Mouse (Mus musculus) c-Kit-positive CD71-negative TER-119-negative erythroid progenitor cells, embryonic 14.5 days (primary cell): ENCODE measurements around the gene Nhsl1.

Source experiments
- DNase-seq: peaks from one replicate; pipeline ENCODE4 v3.0.0-alpha.2; 2013; ENCODE audit warnings: low read depth

The Nhsl1 gene

DNA sequence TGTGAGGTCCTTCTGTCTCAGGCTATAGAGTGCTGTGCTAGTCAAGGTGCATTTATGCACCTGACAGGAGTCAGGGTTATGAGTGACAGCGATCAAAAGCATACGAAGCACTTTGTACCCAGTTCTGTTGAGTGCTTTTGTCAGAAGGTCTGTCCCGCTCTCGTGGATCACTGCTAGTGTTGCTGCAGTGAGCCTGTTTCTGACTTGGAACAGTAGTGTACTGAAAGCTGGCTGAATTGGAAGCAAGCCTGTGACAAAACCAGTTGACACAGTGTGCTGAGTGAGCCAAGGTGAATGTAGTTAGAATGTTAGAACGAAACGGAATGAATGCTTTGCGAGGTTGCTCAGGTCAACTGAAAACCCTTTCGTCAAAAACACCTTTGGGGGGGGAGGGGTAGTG is 82.2 kb downstream of the Nhsl1 start:
- no peak for DNase-seq

DNA sequence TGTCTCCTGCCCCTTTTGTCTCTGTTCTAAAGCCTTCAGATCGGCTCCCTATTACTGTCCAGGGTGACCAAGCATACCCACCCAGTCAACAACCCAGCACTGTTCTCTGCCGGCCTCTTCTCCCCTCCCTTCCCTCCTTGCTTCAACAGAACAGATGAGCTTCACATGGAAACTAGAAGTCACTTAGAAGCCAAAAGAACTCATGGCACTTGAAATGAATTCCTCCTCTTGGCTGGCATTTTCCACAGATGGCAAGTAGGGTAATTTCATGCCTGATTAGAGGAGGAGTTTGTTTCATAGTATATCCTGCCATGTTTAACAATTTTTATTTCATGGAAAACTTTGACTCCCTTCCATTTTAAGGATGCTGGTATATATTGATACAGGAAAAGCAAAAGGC is 85.2 kb downstream of the Nhsl1 start:
- DNase-seq: no peak

DNA sequence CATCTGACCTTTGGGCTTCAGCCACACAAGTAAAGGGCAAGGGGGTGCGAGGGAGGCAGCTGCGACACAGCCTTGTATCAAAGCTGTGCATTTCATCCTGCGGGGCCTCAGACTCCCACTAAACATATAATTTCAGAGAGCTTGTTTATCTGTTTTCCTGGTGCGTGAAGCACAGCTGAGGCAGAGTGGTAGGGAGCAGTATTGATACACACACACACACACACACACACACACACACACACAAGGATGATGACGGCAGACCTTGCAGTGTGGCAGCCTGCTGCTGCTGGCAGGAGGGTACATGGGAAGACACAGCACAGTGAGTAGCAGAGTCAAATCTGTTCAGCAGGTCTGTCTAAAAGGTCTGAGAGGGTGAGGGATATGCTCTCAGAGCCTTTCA is 85.9 kb downstream of the Nhsl1 start:
- no peak for DNase-seq

DNA sequence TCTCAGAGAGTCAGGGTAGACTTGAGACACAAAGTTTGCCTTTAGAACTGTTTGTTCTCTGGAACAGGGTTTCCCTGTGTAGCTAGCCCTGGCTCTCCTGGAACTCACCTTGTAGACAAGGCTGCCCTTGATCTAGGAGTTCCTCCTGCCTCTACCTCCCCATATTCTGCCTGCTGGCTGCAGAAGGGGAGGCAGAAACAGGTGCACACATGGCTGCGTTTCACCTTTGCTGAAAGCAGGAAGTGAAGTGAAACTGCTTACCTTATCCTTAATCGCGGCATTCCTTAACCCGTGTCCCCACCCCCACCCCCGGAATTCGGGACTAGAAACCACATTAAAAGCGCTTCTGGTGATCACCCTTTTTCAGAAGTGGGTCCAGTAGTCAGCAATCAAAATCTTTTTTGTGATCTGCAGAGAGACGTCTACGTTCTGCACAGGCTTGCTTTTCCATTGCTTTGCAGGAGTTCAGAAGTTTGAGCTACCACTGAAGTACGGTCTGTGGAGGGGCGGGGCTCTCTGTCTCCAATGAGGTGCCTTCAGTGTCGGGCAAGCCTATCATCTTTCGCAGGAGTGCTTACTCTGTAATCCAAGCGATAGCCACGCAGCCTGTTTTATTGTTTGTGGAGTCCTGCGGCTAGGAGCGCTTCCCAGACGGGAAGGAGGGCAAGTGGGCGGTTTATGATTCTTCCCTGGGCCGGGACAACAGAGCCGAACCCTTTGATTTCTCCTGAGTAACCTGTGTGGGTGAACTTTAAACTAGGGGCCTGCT is 88.5 kb downstream of the Nhsl1 start:
- DNase-seq: peak; percentile 52

DNA sequence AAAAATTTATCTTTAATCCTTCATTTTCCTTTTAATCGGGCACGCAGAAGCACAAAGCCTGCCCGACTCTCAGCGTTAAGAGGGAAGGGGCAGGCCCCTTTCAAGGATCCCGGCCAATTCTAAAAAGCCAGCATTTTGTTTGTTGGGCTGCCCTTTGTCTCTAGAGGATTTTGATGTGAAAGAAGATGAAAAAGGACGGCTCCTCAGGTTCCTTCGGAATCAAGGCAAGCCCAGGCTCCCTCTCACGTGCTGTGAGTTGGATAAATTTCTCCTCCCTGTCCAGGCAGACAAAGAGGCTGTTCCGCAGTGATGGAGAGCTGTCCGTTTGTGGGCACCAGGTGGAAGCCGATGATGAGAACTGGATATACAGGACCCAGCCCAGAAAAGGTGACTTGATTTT is 89.3 kb downstream of the Nhsl1 start:
- no peak for DNase-seq

DNA sequence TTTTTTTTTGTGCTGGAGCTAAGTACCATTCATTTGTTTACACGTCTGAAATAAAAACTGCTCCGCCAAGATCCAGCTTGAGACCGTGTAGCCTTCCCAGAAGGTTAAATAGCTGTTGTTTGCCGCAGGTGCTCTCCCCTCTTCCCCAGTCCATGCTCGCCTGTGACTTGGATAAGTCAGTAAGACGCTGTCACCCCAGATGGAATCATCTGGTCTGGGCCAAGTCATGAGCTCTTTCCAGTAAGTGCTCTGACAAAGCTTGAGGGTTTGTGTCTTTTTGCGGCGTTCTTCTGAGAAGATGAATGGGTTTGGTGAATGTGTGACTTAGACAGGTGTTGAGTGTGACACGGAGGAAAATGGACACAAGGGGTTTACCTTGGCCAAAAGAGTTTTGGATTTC is 89.8 kb downstream of the Nhsl1 start:
- DNase-seq: no peak

DNA sequence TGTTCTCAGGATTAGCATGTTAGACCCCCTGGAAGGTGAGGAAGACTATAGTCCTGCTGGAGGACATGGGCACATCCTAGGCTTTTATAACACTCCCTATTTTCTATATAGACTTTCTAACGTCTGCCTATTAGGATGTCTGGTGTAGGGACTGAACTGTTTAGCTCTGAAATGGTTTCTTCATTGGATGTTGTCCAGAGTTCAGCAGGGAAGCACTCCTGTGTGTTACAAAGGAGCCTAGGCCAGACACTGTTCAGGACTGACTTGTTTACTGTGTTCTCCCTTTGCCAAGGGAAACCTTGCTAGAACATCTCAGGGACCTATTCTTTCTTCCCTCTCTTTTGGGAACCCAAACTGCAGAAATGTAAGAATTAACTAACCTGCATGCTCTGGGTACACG is 90.3 kb downstream of the Nhsl1 start:
- no peak for DNase-seq

DNA sequence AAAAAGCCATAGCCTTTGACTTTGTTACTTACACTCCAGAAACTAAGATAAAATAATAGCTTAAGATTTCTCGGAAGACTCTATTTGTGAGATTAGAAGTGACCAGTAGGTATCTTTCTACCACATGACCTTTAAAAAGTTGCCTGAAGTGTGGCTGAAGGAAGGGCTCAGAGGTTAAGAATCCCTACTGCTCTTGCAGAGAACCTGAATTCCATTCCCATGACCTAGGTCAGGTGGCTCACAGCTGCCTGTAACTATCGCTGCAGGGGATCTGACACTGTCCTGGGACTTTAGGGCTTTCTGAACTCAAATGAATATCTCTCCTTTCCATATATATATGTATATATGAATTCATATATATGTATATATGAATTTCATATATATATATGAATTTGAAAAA is 92.5 kb downstream of the Nhsl1 start:
- DNase-seq: no peak

DNA sequence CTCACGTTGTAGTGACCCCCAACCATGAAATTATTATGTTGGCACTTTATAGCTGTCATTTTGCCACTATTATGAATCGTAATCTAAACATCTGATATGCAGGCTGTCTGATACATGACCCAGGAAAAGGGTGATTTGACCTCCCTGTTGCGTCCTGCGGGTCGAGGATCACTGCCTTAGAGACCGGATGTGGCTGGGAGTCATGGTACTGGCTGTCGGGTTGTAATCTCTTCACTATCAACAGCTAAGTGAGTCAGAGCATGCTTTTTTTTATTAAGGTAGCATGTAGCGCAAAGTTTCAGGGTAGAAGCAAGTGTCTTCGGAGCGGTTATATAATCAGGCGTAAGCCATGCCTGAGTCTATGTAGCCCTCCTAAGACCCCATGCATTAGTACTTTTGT is 97.2 kb downstream of the Nhsl1 start:
- DNase-seq: no peak

DNA sequence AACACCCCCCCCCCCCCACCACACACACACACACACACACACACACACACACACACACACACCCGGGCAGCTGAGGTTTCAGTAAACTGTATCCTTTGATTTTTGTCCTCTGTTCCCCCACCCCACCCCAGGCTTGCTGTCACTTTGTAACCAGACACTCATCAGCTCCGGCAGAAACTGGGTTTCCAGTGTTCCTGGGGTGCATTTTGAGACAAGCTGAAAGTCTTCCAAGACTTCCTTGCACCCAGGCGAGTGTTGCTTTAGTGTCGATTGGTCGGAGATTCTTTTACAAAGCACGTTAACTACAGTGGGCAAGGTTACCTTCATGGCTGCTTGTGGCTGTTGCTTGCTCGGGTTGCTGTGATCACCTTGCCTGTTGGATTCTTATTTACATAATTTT is 99.4 kb downstream of the Nhsl1 start:
- DNase-seq: no peak

DNA sequence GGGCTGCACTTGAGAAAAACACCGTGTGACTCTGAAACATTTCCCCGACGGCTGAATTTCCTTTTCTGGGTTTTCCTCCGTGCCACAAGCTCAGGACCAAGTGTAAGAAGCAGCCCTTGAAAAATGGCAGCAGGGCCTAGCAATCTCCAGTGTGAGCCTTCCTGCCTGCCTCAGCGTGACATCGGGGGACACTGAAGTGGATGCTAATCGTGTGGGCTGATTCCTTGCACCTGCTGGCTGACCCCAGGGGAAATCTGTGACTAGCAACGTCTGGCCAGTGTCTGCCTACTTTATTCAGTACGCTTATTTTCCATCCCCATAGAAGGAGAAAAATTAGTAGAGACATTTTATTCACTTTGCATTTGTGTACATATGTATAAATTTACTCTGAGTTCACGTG is 100.7 kb downstream of the Nhsl1 start:
- DNase-seq: no peak

DNA sequence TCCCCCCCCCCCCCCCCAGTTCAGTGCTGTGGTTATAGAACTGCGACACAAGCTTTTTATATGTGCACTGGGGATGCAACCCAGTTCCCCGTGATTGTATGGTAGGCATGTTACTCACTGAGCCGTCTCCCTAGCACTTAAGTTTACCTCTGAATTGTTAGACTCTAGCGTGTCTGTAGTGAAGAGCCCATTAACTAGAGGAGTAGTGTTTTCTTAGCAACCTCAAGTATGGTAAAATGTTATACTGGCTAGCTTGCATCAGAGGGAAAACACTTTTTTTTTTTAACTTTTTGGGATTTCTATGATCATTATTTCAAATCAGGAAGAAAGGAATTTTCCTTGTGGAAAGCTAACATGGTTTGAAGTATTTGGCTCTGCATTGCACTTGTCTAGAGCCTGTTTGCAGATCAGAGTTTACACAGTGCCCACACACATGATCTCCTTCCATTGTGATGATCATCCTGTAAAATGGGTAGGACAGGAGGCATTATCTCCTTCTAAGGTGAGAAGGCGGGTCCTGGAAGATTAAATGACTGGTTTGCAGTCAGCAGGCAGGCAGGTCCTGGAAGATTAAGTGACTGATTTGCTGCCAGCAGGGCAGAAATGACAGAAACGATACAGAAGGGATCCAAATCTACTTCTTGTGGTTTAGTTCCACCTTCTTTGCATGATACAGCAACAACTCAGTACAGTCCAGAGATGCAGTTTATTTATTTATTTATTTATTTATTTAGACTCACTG is 101.6 kb downstream of the Nhsl1 start:
- DNase-seq: no peak

DNA sequence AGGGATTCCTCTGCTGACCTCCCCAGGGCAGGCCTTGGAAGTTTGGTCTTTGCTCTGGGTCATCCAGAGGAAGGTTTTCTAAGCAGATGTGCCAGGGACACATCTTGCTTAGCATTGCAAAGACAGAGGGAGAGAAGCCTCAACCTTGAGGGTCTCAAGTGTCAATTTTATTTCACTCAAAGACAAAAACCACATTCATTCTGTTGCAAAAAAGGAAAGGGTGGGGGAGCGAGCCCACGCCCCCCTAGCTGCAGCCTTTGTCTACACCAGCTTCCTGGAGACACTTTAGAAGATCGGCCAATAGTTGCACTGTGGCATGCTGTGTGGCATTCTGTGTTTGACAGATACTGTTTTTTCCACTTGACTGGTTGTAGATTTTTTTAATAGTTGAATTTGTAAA is 104.2 kb downstream of the Nhsl1 start:
- no peak for DNase-seq

DNA sequence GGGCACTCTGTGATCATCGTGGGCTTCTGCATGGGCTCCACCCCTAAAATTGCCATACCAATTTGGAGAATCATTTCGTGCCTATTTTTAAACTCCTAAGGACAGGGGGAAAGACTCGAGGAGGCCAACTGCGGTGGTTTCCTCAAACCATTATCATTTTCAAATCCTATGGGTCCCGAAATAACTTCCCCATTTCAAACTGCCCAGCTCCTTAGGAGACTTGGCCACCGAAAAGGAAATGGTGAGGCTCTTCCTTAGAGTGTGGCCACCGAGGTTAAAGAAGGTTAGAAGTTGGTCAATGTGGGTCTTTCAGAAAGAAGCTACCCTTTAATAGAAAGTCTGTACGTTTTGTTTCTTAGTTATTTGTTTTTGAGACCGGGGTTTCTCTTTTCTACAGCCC is 104.8 kb downstream of the Nhsl1 start:
- no peak for DNase-seq

DNA sequence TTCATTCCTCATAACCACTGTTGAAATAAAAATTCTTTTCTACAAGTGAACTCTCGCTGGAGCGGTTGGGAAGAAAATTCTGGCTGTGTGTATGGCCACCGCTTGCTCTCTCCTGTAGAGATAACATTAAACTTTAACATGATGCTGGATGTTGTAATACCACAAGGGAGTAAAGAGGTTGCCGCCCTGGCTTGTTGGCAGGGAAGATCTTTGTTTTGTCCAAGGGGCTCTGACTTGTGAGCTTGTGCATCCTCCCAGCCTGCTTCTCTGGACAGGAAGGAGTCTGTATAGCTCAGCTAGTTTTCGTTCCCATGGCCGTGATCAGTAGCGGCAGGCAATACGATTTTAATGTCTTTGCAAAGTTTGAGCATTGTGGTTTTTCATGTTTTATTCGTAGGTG is 109.1 kb downstream of the Nhsl1 start:
- no peak for DNase-seq

DNA sequence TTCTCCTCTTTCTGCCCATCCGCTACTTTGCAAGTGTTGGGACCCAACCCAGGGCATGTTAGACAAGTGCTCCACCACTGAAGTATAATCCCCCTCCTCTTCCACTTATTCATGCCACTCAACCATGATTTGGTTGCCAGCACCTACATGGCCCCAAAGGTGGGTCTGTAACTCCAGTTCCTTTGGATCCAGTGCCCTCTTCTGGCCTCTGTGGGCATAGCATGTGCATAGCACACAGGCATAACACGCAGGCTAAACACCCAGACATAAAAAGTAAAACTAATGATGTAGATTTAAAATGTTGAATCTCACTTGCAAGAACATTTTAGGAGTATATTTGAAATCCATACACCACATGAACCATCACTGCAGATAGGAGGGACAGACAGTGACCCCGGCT is 110.7 kb downstream of the Nhsl1 start:
- no peak for DNase-seq

DNA sequence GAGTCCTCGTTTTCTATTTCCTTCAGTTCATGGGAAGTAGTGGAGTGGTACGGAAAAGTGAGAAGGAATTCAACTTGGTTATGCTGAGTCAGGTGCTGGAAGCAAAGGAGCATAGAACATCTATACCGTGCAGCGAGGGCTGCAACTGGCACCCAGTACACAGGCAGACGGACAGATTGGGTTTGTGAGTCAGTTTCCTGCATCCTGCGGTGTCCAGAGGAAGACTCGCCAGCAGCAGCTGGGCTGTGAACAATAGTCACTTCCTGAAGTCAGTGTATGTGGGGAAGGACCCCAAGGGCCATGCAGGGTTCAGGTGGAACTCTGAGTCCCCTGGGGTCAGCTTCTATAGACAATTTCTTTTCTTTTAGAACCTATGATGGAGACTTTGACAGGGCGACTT is 111.4 kb downstream of the Nhsl1 start:
- DNase-seq: no peak

DNA sequence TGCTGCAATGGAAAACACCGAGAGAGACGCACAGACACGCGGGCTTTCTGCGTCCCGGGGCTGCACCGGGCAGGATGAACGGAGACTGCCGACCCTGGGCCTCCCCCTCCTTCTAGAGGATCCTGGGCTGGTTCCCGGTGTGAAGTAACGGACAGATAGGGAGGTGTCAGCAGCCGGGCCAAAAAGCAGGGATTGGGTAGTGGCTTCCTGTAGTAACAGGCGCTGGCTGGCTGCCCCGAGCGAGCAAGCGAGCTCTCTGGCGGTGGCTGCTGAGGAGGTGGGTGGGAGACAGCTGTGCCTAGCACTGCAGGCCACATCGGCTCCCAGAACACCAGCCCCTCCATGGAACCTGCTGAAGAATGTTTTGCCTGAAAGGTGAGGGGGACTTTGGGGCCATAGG is 112.2 kb downstream of the Nhsl1 start:
- DNase-seq: no peak

DNA sequence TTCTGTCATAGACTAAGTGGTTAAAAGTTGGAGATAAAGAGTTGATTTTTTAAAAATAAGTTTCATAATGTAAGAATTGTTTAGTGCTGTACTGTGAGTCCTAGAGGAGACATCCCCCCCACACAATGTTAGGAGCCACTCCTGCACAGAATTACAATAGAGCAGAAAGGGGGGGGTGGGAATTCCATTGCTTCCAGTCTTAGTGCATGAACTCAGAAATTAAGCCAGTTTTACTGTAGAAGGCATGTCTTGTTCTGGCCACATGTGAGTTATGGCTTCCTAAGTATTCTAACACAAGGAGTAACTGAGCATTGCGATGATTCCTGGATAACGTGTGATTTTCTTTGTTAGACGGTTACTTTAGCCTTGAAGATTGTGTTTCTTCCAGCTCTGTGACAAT is 112.8 kb downstream of the Nhsl1 start:
- no peak for DNase-seq

DNA sequence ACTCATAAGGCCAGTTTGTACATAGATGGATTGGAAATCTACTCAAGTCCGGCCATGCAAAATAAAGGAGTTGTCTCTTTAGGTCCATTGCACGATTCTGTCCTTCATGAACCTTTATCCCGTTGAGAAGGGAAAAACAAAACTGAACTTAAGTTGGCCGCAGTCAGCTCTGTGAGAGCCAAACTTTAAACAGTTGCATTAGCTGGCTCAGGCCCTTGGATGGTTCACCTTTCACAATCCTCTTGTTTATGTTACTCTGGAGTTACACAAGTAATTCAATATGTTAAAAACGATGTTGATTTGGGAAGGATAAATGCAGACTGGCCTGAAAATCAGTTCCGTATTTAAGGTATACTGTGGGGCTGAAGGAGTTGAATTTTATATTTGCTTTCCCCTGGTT is 116.7 kb downstream of the Nhsl1 start:
- no peak for DNase-seq

DNA sequence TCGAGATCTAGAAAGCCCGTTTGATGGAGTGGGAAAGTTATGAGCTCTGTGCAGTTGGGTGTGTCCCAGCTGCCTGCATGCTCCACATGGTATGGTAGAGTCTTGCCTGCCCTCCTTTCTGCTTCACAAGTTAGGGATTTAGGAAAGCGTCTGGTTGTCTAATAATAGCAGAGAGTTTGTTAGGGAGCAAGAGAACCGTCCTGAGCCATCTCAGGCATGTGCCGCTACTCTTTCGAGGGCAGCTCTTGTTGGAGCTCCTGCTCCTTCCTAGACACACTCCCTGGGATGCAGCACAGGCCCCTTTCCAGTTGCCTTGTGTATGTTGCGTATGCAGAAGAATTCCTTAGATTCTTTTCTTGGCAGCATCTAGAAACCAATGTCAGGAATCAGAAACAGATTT is 117.2 kb downstream of the Nhsl1 start:
- DNase-seq: no peak

DNA sequence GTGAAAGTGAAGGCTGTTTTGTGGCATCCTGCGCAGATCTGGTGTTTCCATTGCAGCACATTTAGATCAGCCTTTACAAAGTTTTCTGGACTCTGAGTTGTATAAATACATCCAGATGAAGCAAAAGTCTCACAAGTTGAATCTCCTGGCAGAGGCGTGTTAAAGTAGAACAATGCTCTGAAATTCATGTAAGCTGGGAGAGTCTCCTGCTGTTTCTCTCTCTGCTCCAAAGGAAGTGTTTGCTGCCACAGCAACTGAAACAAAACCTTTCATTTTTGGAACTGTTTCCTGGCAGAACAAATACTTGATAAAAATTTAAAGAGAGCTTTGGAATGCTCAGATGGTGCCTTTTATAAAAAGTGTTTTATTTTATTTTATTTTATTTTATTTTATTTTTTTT is 118.8 kb downstream of the Nhsl1 start:
- DNase-seq: no peak

DNA sequence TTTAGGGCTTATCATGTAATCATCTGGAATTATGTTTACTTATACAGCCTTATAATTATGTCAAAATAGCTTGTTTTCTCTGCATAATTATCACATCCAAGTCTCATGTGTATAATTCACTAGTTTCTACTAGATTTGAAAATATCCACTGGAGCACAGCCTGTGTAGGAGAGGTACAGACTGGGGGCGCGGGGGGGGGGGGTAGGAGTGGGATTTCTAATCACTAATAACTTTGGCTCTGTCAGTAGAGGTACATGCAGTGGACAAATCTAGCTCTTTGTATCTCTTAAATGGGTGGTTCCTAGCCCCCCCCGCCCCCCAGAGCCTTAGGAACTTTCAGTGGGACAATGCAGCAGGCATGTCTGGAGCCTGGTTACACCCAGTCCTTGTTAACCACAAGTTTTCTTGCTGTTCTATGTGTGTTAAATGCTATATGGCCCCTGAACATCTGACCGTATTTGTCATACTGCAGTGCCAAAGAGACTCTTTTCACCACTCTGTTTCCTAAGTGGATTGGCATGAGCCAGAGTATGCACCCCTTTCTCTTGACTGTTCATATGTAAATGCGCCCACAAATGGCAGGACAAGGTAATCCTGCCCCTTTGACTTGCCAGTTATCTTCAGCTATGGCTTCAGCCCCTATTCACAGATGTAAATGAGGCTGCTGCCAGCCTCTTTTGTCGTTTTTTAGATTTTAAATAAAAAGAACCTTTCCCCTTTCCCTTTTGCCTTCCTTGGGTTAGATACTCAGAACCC is 127.0 kb downstream of the Nhsl1 start:
- DNase-seq: no peak
